Mouse (Mus musculus) myocyte (in vitro differentiated cells): ENCODE results near the gene Gm10188.

Experiments used
- CEBPB ChIP-seq: IDR thresholded peaks from 2 replicates; pipeline ENCODE4 v1.6.1; 2011; ENCODE audit warnings: mild to moderate bottlenecking, moderate library complexity; ENCODE audit not compliant: poor library complexity, insufficient read depth, severe bottlenecking
- POLR2A ChIP-seq: IDR thresholded peaks from one replicate; pipeline ENCODE4 v1.6.1; 2011; ENCODE audit warnings: low read depth, mild to moderate bottlenecking, control low read depth, moderate library complexity; ENCODE audit not compliant: insufficient read length
- REST ChIP-seq: IDR thresholded peaks from one replicate; pipeline ENCODE4 v1.6.1; 2011; ENCODE audit warnings: mild to moderate bottlenecking, control low read depth, moderate library complexity; ENCODE audit not compliant: insufficient read depth, insufficient read length
- TCF12 ChIP-seq: IDR thresholded peaks from one replicate; pipeline ENCODE4 v1.6.1; 2011; ENCODE audit warnings: mild to moderate bottlenecking, control low read depth; ENCODE audit not compliant: poor library complexity, insufficient read depth, severe bottlenecking
- USF1 ChIP-seq: IDR thresholded peaks from one replicate; pipeline ENCODE4 v1.6.1; 2011; ENCODE audit warnings: low read depth, mild to moderate bottlenecking, control low read depth, moderate library complexity

DNA sequence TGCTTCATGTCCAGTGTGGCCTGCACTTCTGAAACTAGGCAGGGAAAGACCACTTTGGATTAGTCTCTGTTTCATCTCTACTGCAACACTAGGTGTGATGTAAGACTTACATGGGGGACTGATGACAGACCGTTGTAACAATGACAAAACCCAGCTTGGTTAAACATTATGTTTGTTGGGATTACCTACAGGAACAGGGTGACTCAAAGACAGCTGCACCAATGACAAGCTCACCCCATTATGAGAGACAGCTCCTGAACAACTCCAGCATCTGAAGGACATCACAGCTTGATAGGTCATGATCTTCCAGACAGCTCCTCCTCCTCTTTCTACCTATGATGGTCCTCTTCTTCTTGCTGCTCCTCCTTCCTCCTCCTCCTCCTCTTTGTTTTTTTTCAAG lies 30.8 kb upstream of the Gm10188 start:
- no peak for TF ChIP-seq POLR2A
- TF ChIP-seq TCF12, result no peak
- TF ChIP-seq CEBPB, result peak; percentile 20; the same call in 1 of the 2 replicates
- TF ChIP-seq REST, result no peak
- no peak for TF ChIP-seq USF1
